Mouse (Mus musculus): ENCODE data around the gene Gm47955.
"Not testable (repeated sequence)": the region's sequence is repeated elsewhere in the genome, so short reads cannot be mapped to it uniquely, and the experiment has no call there.

The Gm47955 gene

DNA sequence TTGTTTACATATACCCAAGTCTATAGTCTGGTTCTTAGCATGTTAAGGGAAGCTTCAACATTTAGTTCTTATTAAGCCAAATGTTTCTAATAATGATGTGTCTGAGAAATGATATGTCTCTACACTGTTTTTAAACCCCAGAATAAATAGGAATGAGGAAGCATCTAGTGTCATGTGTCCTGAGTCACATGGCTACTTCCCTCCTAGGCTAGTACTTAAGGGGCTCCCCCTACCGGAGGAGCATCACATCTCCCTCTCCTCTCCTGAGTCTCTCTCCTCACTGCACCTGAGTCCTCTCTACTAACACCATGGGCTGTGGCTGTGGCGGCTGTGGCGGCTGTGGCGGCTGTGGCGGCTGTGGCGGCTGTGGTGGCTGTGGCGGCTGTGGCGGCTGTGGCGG lies 40.2 kb downstream of the Gm47955 start, which contains the start of gene Gm47959:
TSS of gene Gm47959 (plus strand) at position 243 of the 400 bp plus-strand sequence.
- DNase-seq: not testable (repeated sequence)

DNA sequence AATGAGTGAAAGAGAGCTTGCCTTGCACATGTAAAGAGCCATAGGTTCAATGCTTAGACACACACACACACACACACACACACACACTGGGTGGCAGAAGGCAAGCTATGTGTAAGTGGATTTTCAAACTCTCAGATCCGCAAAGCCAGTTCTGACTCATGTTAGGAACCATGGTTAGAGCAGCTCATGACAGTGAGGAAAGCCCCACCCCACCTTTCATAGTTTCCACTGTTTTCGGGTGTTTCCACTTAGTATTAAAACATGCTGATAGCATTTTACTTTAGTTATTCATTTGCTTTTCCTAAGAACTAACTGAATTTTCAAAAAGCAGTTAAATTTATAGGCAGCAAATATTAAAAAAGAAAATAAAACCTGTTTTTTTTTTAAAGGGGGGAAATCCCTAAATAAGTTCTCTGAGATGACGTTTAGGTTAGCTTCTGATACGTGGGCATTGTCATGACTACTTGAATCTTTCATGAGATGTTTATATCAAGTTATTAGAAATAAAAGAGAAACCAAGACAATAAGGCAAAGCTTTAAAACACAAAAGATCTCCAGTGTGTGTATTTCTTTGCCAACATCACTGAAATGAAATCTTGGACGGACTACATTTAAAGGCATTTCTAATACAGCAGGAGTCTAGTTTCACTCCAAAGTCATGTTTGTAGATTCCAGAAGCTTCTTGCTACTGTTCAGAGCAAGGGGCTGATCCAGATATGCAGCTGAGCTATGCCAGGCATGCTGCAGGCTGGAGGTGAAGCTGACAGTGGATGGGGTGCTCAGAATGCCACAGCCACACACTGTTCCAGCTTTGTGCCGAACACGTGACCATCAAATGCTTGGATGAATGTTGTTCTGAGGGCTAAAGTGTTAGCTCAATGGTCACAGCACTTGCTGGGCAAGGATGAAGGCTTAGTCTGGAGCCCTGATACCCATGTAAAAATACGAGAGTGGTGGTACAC lies 46.4 kb downstream of the Gm47955 start:
- DNase-seq: no peak

DNA sequence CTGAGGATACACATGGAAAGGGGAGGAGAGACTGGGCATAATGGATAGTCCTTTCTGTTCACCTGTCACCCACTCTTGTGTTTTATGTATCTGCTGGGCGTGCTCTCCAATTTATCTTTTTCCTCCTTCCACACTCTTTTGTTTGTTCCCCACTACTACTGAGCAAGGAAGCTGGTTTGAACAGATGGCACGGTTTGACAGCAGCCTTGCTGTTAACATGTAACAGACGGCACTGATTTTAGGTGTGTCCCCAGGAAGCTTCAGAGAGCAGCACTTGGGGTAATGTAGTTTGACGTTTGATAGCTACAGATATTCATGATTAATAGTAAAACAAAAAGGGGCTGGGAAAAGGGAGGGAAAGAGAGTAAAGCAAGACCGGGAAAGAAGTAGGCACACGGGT lies 47.4 kb downstream of the Gm47955 start:
- no peak for DNase-seq

All from cerebellum, postnatal 25 days (tissue).